Mouse (Mus musculus) MEL (cell line): ENCODE measurements around the gene Stat5a. TPM values are rescaled to one million over a fixed set of nuclear protein-coding genes. Genes with fewer than 3 reads are reported as not detected.

ENCODE experiments used
- DNase-seq: peaks from one replicate; pipeline ENCODE4 v3.0.0; 2011; ENCODE audit warnings: low read depth, low spot score
- H3K27ac ChIP-seq: 2 replicates; pipeline ENCODE4 v1.5.1; 2012; ENCODE audit warnings: low read depth, mild to moderate bottlenecking, control low read depth, low read length, moderate library complexity; ENCODE audit not compliant: control insufficient read depth
- H3K27me3 ChIP-seq, 2 experiments: fragments of 150-350 bp in 1 of 2; sonication (generic) in 1 of 2; 2 replicates each; pipeline ENCODE4 v1.6.1; 2012; ENCODE audit warnings: low read length in 2 of 2, mild to moderate bottlenecking in 2 of 2, improper control_type of control experiment in 1 of 2, moderate library complexity in 1 of 2; ENCODE audit not compliant: insufficient read depth in 2 of 2, control insufficient read depth in 1 of 2
- H3K36me3 ChIP-seq, 2 experiments: 2 replicates each; pipeline ENCODE4 v1.6.1; 2012 to 2014; ENCODE audit warnings: low read length in 2 of 2, improper control_type of control experiment in 1 of 2, inconsistent platforms in 1 of 2, mild to moderate bottlenecking in 1 of 2; ENCODE audit not compliant: insufficient read depth in 2 of 2, control insufficient read depth in 1 of 2
- H3K4me1 ChIP-seq, 2 experiments: fragments of 150-350 bp in 1 of 2; sonication (generic) in 1 of 2; 2 replicates each; pipeline ENCODE4 v1.6.1; 2012; ENCODE audit warnings: low read length in 2 of 2, improper control_type of control experiment in 1 of 2, mild to moderate bottlenecking in 1 of 2; ENCODE audit not compliant: insufficient read depth in 2 of 2, control insufficient read depth in 1 of 2
- H3K4me3 ChIP-seq, 2 experiments: fragments of 150-350 bp in 1 of 2; sonication (generic) in 1 of 2; 2 replicates each; pipeline ENCODE4 v1.5.1; 2012; ENCODE audit warnings: low read depth in 2 of 2, low read length in 2 of 2, mild to moderate bottlenecking in 2 of 2, moderate library complexity in 2 of 2, control low read depth in 1 of 2, improper control_type of control experiment in 1 of 2; ENCODE audit not compliant: control insufficient read depth in 1 of 2, insufficient read depth in 1 of 2
- H3K79me2 ChIP-seq: 2 replicates; pipeline ENCODE4 v1.6.1; 2012; ENCODE audit warnings: mild to moderate bottlenecking, low read length, moderate library complexity; ENCODE audit not compliant: control insufficient read depth, poor library complexity, insufficient read depth
- H3K9ac ChIP-seq: 2 replicates; pipeline ENCODE4 v1.6.1; 2012; ENCODE audit warnings: low read depth, mild to moderate bottlenecking, control low read depth, low read length, moderate library complexity; ENCODE audit not compliant: control insufficient read depth, poor library complexity, severe bottlenecking
- H3K9me3 ChIP-seq: fragments of 150-350 bp; sonication (generic); replicated peaks from 2 replicates; pipeline ENCODE4 v1.6.1; 2012; ENCODE audit warnings: mild to moderate bottlenecking, low read length, improper control_type of control experiment, moderate library complexity; ENCODE audit not compliant: insufficient read depth
- CTCF ChIP-seq, 3 experiments: IDR thresholded peaks in 2 of 3; conservative IDR thresholded peaks in 1 of 3; 2 replicates each; pipeline ENCODE4 v1.5.1; 2011 to 2012; ENCODE audit warnings: low read length in 3 of 3, low read depth in 2 of 3, mild to moderate bottlenecking in 2 of 3, improper control_type of control experiment in 1 of 3, inconsistent platforms in 1 of 3, mixed read lengths in 1 of 3, moderate library complexity in 1 of 3; ENCODE audit not compliant: control insufficient read depth in 1 of 3, insufficient read depth in 1 of 3, poor library complexity in 1 of 3, severe bottlenecking in 1 of 3
- E2F4 ChIP-seq: IDR thresholded peaks from 2 replicates; pipeline ENCODE4 v1.6.1; 2011; ENCODE audit warnings: low read depth, low read length, improper control_type of control experiment, borderline replicate concordance
- ELF1 ChIP-seq: IDR thresholded peaks from 2 replicates; pipeline ENCODE4 v1.6.1; 2014; ENCODE audit warnings: low read depth, mild to moderate bottlenecking, inconsistent platforms, low read length, improper control_type of control experiment, moderate library complexity
- EP300 ChIP-seq, 2 experiments: IDR thresholded peaks; 2 replicates each; pipeline ENCODE4 v1.6.1; 2011; ENCODE audit warnings: improper control_type of control experiment in 2 of 2, low read length in 2 of 2, low read depth in 1 of 2, mild to moderate bottlenecking in 1 of 2
- GABPA ChIP-seq: IDR thresholded peaks from 2 replicates; pipeline ENCODE4 v1.6.1; 2012; ENCODE audit warnings: low read depth, mild to moderate bottlenecking, inconsistent platforms, low read length, improper control_type of control experiment, moderate library complexity
- MAFK ChIP-seq: IDR thresholded peaks from 2 replicates; pipeline ENCODE4 v1.6.1; 2011; ENCODE audit warnings: low read depth, mild to moderate bottlenecking, low read length, improper control_type of control experiment, borderline replicate concordance
- MEF2A ChIP-seq: IDR thresholded peaks from 2 replicates; pipeline ENCODE4 v1.6.1; 2014; ENCODE audit warnings: low read depth, mild to moderate bottlenecking, inconsistent platforms, low read length, improper control_type of control experiment; ENCODE audit not compliant: poor library complexity, insufficient replicate concordance, severe bottlenecking; ENCODE audit errors: extremely low read depth
- MXI1 ChIP-seq: IDR thresholded peaks from 2 replicates; pipeline ENCODE4 v1.6.1; 2011; ENCODE audit warnings: mild to moderate bottlenecking, low read depth, low read length, improper control_type of control experiment
- MYC ChIP-seq: IDR thresholded peaks from 2 replicates; pipeline ENCODE4 v1.6.1; 2011; ENCODE audit warnings: low read depth, mild to moderate bottlenecking, low read length, improper control_type of control experiment, moderate library complexity
- NRF1 ChIP-seq: IDR thresholded peaks from 2 replicates; pipeline ENCODE4 v1.6.1; 2014; ENCODE audit warnings: low read depth, mild to moderate bottlenecking, inconsistent platforms, low read length, improper control_type of control experiment, moderate library complexity; ENCODE audit not compliant: poor library complexity, insufficient read depth, severe bottlenecking
- POLR2AphosphoS2 ChIP-seq: IDR thresholded peaks from 2 replicates; pipeline ENCODE4 v1.6.1; 2011; ENCODE audit warnings: low read length, improper control_type of control experiment
- UBTF ChIP-seq: IDR thresholded peaks from 2 replicates; pipeline ENCODE4 v1.6.1; 2012; ENCODE audit warnings: low read depth, mild to moderate bottlenecking, inconsistent platforms, low read length, improper control_type of control experiment, moderate library complexity, borderline replicate concordance; ENCODE audit not compliant: insufficient read depth
- USF1 ChIP-seq: IDR thresholded peaks from 2 replicates; pipeline ENCODE4 v1.6.1; 2014; ENCODE audit warnings: low read depth, mild to moderate bottlenecking, inconsistent platforms, low read length, improper control_type of control experiment, moderate library complexity
- ZC3H11A ChIP-seq: IDR thresholded peaks from 2 replicates; pipeline ENCODE4 v1.6.1; 2012; ENCODE audit warnings: low read depth, mild to moderate bottlenecking, inconsistent platforms, low read length, improper control_type of control experiment
- ZMIZ1 ChIP-seq: IDR thresholded peaks from 2 replicates; pipeline ENCODE4 v1.6.1; 2012; ENCODE audit warnings: low read depth, mild to moderate bottlenecking, inconsistent platforms, low read length, improper control_type of control experiment, moderate library complexity
- polyA plus RNA-seq, 2 experiments: library from polyadenylated mRNA; stranded (reverse) in 1 of 2; unstranded in 1 of 2; fragments of >175 nt in 1 of 2; fragments of >200 nt in 1 of 2; gene quantifications; 2 replicates each; pipeline versions ENCODE4 v1.2.1 to v1.2.4; 2012; ENCODE audit warnings: low replicate concordance in 2 of 2, low read depth in 1 of 2; ENCODE audit not compliant: insufficient read length in 2 of 2, insufficient read depth in 1 of 2, missing spikeins in 1 of 2
- total RNA-seq: library from RNA; depleted of rRNA; stranded (reverse); fragments of 300-350 nt; gene quantifications from 2 replicates; pipeline ENCODE4 v1.2.3, GENCODE M21; 2012

The Stat5a gene
- total and polyA plus RNA-seq, 3 experiments = 54.2 to 86.8 TPM; not detected in 1

- Histone ChIP-seq H3K4me1 (peaks cover 0 to 12% of the 10 kb centered on the region in 2 experiments; a peak in 3 of 4 replicates), H3K9ac (no peak overlapping the region), H3K36me3 (peaks cover 0 to 2% of the 10 kb centered on the region in 2 experiments; a peak in 1 of 4 replicates), H3K9me3 (no peaks in the 10 kb centered on the region), H3K27me3 (peaks cover 4 to 7% of the 10 kb centered on the region in 2 experiments), H3K27ac (no peak overlapping the region), H3K79me2 (peaks cover 5% of the 10 kb centered on the region), H3K4me3 (no peak overlapping the region)
- no peak for DNase-seq
- TF ChIP-seq UBTF (no peak), MAFK (no peak), E2F4 (no peak), POLR2AphosphoS2 (no peak), MEF2A (no peak), EP300 (IDR thresholded peaks at IDR 0.05; ENCODE audit: low read depth in 1 of 2, low read length in 2 of 2) (no peak), ZC3H11A (no peak), NRF1 (no peak), ZMIZ1 (no peak), USF1 (no peak), GABPA (no peak)
Measured at GRCm38 (mm10) chr11:100854268-100854667, 4.9 kb upstream of the Stat5a start.

- Histone ChIP-seq H3K9ac (no peak overlapping the region), H3K27me3 (peaks cover 4 to 7% of the 10 kb centered on the region in 2 experiments), H3K79me2 (peaks cover 1% of the 10 kb centered on the region; the same call in 1 of the 2 replicates), H3K36me3 (peaks cover 0 to 2% of the 10 kb centered on the region in 2 experiments; a peak in 2 of 4 replicates), H3K4me1 (peaks cover 0 to 17% of the 10 kb centered on the region in 2 experiments; a peak in 2 of 4 replicates), H3K27ac (no peak overlapping the region), H3K4me3 (no peak overlapping the region), H3K9me3 (no peaks in the 10 kb centered on the region)
- TF ChIP-seq MYC = no peak
- TF ChIP-seq MXI1 = no peak
- no peak for DNase-seq
Measured at GRCm38 (mm10) chr11:100855178-100855577, 4.0 kb upstream of the Stat5a start.

GRCm38 (mm10) chr11:100857960-100858359 is 1.2 kb upstream of the Stat5a start:
- peaks cover 0 to 8% of the 10 kb centered on the region in 2 experiments; a peak in 3 of 4 replicates for H3K36me3 ChIP-seq
- H3K4me1 ChIP-seq = peaks cover 3 to 25% of the 10 kb centered on the region in 2 experiments
- H3K27ac ChIP-seq = no peak overlapping the region
- peaks cover 15% of the 10 kb centered on the region for H3K79me2 ChIP-seq
- no peak overlapping the region for H3K9ac ChIP-seq
- H3K9me3 ChIP-seq = no peaks in the 10 kb centered on the region
- no peak for DNase-seq
- no peak for TF ChIP-seq CTCF (IDR thresholded peaks at IDR 0.05 in 2 of 3, conservative IDR thresholded peaks at IDR 0.05 in 1 of 3; ENCODE audit: control insufficient read depth in 1 of 3, insufficient read depth in 1 of 3, low read depth in 2 of 3, low read length in 3 of 3, poor library complexity in 1 of 3, severe bottlenecking in 1 of 3)
- TF ChIP-seq ELF1 = no peak
- peaks cover 3 to 7% of the 10 kb centered on the region in 2 experiments for H3K27me3 ChIP-seq
- no peak overlapping the region for H3K4me3 ChIP-seq
